Mouse (Mus musculus) embryo, embryonic 11 days (tissue): ENCODE measurements around the gene Anapc15.

Experiments
- DNase-seq: peaks from one replicate; pipeline ENCODE4 v3.0.0-alpha.2; 2015

Gene Anapc15

DNA sequence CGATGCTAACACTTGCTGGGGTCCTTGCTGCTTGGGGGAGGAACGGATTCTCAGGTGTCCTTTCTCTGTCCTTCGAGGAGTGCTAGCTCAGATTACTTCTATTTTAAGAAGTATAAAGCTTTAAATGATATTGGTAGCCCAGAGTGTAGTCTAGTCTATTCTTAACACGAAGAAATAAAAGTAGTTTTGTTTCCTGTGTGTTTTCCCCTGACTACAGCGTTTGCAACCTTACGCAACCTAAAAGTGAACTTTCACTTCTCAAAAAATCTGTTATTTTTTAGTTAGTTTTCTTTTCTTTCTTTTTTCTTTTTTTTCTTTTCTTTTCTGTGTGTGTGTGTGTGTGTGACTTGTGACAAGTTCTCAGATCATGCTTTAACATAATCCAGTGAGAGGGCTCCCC, 11.8 kb upstream of the Anapc15 start:
- DNase-seq = no peak

DNA sequence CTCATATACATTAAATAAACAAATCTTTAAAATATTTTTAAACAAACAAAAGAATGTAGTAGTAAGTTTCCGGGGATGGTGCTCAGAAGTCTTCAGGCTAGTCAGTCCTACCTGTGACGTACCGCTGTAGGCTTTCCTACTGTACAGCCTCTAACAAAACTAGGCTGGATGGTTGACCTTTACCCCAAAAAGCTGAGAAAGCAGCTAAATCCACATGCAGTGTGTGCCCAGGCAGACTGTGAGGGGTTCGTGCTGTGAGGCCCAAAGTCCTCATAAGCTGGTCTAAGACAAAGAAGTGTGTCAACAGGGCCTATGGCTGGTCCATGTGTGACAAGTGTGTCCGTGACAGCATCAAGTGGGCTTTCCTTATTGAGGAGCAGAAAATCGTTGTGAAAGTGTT, 10.7 kb upstream of the Anapc15 start:
- DNase-seq = no peak

DNA sequence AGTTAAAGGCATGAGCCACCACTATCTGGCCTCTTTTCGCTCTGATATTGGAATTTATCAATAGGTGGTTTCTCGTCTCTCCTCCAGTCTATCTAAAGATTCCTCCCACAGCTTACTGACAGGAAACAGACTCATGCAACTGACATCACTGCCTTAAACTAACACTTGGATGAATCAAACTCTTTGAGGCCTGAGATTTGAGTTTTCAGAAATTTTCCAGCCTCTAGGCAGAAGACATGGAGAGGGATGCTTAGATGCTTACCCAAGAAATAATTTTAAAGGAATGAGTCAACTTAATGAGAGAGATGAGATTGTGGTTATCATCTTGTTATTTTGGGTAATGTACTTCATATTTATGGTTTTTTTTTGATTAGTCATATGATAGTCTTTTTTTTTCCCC, 9.7 kb upstream of the Anapc15 start:
- DNase-seq = no peak

DNA sequence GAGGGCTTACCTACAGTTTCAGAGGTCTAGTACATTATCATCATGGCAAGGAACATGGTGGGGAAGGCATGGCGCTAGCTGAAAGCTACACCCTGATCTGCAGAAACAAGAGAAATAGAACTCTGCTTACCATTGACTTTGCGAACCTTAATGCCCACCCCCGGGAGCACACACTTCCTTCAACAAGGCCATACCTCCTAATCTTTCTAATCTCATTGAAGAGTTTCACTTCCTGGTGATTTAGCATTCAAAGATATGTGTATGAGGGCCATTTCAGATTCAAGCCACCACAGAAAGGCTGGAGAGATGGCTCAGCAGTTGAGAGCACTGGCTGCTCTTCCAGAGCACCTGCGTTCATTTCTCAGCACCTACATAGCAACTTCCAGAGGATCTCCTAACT, 6.4 kb upstream of the Anapc15 start, which contains the start of gene Folr2:
Gene Folr2, minus strand, starts transcription at position 101 of the 400 bp plus-strand sequence.
- no peak for DNase-seq

DNA sequence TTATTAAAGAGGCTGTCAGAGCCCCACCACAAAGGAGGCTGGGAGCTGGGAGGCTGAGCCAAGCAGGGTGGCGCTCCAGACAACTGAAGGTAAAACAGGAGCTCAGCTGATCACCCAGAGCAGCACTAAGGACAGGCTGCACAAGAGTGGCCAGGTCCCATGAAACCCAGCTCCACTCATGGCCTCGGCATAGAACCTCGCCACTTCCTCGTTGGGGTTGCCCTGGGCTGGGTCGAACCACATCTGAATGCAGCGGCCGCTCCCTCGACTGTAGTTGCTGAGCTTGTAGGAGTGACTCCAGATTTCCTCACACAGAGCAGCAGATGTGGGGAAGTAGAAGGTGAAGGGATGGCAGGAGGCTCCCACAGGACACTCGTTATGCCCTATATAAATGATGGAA, 5.2 kb upstream of the Anapc15 start:
- no peak for DNase-seq

DNA sequence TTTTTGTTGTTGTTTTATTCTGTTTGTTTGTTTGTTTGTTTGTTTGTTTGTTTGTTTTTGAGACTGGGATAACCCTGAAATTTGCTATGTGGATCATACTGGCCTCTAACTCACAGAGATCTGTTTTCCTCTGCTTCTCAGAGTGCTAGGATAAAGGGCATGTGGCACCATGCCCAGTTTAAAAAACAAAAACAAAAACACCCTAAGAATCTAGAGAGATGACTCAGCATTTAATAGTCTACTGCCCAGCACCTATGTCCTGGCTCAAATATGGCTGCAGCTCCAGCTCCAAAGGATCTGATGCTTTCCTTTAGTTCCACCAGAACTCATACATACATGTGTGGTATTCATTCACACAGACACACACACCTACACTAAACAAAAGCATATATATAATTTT, 2.5 kb upstream of the Anapc15 start:
- DNase-seq = no peak

DNA sequence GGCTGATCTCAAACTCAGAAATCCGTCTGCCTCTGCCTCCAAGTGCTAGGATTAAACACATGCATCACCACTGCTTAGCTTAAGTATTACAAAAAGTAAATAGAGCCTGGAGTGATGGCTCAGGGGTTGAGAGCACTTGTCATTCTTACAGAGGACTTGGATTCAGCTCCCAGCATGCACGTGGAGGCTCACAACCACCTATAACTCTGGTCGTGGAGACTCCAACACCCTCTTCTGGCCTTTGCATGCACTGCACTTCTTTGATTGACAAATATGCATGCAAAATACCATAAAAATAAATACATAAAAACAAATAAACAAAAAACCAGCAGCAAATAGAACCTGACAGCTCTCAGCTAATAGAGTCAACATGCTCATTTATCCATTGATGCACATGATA, 1.2 kb upstream of the Anapc15 start:
- DNase-seq = no peak

DNA sequence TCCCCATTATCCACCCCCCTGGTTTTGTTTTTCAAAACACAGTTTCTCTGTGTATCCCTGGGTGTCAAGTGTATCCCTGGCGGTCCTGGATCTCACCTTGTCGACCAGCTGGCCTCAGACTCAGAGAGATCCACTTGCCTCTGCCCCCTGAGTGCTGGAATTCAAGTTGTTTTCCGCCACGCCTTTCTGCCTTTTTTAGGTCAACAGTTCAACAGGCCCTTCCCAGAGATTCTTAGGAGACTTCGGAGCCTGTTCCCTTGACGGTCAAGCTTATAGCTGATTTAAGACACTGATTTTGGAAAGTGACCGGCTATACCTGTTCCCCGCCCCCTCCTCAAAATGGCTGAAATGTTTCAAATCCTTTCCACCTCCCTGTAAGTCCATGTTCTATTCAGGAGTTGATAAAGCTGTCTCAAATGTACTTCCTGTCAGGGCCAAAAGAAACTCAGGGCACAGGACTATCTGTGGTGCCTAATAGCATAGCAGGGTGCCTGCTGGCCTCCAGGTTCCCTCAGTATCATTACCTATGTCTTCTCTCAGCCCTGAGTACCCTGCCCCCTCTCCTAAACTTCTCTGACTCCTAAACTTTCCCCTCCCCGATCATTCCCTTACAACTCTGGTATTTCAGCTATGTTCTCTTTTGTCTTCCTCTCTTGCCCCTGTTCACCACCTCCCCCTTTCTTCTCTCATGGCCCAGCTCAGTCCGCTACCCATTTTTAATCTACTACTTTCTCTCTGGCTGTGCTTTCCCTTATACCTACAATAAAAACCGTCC, 3.2 kb downstream of the Anapc15 start:
- DNase-seq = no peak

DNA sequence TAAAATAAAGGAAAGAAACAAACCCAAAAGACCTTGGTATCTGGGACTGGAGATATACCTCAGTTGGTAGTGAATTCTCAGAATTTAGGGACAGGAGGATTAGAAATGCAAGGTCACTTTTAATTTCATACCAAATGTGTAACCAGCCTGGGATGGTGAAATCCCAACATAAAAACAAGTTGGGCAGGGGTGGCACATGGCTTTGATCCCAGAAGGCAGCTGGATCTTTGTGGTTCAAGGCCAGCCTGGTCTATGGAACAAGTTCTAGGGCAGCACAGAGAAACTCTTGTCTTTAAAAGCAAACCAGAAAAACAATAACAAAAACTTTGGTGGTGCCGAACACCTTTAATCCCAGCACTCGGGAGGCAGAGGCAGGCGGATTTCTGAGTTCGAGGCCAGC, 4.0 kb downstream of the Anapc15 start:
- no peak for DNase-seq

DNA sequence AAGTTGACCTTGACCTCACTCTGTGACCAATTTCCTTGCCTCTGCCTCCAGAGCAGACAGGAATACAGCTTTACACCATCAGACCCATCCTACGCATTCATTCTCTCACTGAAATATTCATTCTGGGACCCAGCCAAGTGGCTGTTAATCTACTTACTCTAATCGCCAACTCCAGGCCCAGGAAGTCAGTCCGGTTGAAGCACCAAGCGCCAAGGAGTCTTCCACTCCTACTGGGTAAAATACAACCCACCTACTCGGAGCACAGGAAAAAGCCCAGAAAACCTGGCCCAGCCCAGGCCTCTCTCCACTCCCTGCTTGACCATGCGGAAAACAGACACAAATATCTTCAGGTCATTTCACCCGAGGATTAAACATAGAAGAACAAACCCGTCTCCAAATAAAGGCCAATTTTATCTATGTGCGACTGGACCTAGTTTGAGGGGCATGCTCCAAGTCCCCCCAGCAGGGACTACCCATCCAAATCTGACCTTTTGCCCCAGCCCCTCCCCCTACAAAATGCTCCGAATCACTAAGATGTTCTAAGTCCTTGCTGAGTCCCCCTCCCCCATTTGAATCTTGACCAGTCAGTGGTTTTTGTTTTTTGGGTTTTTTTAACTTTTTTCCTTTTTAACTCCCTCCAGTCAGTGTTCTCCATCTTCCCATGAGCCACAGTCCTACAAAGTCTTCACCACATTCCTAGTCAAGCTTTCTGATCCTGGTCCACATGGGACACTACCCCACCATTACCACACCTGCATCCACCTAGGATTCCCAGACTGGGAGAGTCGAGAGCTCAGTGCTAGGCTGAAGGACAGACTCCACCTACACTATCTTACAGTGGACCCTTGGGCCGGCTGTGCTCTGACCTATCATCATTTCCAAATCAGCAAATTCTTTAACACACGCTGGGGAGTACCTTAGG, 5.0 kb downstream of the Anapc15 start:
- DNase-seq = no peak

DNA sequence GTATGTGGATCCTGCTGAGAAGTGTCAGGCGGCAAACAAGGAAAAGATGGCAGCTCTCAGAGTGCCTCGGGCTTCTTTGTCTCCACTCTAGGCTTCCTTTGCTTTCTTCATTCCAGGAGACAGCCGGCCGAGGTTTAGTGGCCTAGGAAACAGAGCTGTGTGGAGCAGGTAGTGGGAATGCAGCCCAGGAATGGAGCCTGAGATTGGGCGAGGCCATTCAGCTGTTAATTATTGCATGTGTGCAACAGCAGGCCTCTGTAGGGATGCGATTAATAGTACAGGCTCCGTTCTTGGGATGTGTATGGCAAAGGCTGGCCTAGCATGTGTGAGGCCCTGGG, 5.6 kb downstream of the Anapc15 start:
- no peak for DNase-seq

DNA sequence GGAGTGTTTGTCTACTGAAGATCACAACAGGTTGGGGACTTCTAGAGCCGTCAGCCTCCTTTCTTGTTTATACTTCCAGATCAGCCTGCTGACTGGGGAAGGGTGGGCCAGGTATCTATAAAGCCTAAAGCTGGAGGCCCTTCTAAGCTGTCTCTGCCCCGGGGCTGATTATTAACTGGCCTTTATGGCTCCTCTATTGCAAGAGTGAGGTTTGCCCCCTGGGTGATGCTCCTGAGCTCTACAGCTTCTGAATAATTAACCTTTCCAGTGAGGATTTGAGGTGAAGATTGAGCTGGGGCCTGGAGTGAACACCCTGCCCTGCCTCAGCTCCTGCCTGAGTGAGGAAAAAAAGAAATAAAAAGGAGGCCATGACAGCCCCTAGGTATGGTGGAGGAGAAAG, 7.1 kb downstream of the Anapc15 start, which contains the start of gene Folr1:
Gene Folr1, minus strand, starts transcription at position 160 of the 400 bp plus-strand sequence.
- no peak for DNase-seq

DNA sequence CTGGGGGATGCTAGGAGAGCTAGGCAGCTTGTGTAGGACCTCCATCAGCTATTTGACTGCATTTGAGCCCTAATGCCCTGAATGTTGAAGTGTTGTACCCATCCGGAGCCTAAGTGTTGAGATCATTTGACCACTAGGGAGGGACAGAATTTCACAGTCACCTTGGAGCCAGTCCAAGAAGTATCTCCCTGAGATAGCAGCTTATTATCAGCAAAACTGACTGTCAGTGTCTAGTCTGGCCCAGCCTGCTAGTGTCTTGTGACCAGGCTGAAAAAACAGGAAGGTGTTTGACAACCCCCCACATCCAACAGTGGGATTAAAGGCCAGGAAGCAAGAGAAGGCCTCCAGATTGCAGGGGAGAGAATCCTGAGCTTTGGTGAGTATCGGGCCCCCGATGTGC, 7.8 kb downstream of the Anapc15 start:
- no peak for DNase-seq

DNA sequence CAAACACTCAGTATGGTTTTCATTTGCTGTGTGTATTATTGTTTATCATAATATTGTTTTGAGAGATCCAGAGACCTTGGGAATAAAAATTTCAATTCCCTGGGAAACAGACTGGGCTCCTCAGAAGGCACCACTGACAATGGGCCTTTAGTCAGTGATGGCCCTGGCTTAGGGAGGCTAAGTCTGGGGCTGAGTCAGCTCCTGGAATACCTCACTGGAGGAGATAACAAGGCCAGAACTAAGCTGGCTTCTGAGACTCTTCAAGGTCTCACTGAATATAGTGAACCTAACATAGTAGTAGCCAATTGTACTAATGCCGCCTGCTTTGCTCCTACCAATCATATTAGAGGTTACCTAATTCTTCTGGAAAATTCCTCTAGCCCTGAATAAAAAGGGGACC, 12.5 kb downstream of the Anapc15 start:
- DNase-seq = no peak

DNA sequence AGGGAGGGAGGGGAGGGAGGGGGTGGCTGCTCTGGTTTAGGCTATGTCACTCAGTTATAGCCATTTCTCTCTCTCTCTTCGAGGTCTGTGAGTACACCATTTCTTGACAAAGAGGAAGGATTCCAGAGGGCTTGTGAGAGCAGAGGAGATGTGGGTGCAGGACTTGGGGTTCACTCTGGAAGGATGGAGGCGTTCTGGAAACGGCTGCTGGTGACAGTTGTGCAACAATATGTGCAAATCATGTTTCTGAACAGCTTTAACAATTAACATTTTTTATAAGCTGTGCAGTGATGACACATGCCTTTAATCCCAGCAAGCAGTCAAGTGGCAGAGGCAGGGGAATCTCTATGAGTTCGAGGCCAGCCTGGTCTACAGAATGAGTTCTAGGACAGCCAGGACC, 17.3 kb downstream of the Anapc15 start:
- DNase-seq = no peak

DNA sequence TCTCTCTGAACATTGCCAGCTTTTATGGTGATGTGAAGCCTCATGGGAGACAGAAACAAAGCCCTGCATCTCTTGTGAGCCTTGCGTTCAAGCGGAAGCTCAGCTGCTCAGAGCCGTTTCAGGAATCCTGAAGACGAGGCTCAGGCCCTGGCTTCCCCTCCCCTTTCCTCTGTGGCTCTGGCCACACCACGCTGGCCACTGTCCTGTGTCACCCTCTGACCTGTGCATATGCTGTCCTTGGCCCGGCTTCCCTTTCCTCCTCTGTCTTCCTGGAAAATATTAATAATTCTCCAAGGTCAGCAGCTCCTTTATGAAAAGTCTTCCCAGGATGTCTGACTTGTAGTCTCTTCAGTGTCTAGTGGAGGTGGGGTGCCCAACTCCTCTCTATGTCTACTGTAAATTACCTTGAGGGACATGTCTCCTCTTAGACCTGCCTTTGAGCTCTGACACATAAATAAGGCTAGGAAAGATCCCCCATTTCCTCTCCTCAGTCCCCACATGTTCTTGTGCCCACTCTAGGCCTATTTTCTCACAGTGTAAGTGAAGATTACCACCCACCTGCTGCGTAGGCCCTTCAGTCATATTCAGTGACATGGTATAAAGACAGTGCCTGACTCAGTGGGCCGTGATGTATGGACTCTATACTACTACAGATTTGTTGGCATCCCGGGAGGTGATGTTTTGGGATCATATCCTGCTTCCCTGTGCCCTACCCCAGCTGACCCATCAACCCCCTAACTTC, 19.1 kb downstream of the Anapc15 start:
- DNase-seq = no peak

DNA sequence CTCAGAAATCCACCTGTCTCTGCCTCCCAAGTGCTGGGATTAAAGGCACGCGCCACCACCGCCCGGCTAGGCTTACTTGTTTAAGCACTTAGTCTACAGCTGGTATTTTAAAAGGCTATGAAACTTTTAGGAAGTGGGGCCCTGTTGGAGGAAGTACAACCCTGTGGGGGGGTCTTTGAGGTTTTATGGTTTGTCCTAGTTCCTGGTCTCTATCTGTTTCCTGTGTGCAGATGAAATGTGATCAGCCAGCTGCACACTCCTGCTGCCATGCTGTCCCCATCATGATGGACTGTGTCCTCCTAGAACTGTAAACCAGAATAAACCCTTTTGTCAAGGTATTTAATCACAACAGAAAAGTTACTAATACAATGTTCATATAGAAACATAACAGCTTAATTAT, 20.6 kb downstream of the Anapc15 start:
- DNase-seq = no peak

DNA sequence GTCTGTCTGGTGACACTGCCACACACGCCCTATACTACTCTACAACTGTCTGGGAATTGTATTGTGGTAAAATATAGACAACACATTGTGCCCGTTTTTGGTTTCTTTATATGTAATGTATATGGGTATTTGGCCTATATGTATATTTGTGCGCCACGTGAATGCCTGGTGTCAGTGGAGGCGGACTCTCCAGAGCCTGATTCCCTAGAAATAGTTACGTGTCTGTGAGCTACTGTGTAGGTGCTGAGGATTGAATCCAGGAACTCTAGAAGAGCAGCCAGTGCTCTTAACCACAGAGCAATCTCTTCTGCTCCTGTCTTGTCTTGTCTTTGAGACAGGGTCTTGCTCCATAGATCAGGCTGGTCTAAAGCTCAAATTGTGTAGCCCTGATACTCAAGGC, 22.8 kb downstream of the Anapc15 start:
- DNase-seq = no peak

DNA sequence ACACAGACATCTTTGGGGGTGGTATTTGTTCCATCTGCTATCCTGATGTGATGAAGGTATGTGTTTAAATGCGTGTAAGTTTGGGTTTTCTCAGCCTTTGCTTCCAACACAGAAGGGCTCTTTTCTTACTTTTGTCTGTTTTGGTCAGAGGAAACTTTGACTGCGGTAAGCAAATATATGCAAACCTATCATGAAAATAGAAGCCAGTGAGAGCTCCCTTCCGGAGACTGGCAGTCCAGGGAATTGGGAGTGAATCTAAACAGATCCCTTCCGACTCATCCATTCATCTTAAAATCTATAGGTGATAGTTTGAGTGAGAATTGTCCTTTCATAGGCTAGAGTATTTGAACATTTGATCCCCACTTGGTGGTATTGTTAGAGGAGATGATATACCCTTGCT, 24.9 kb downstream of the Anapc15 start:
- DNase-seq = no peak

DNA sequence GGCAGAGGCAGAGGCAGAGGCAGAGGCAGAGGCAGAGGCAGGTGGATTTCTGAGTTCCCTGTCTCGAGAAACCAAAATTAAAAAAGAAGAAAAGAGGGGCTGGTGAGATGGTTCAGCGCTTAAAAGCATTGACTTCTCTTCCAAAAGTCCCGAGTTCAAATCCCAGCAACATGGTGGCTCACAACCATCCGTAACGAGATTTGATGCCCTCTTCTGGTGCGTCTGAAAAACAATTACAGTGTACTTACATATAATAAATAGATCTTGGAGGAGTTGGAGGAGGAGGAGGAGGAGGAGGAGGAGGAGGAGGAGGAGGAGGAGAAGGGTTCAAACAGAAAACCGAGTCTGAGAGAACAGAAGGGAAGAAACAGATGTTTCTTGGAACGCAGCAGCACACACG, 32.2 kb downstream of the Anapc15 start:
- peak; percentile 11 for DNase-seq

DNA sequence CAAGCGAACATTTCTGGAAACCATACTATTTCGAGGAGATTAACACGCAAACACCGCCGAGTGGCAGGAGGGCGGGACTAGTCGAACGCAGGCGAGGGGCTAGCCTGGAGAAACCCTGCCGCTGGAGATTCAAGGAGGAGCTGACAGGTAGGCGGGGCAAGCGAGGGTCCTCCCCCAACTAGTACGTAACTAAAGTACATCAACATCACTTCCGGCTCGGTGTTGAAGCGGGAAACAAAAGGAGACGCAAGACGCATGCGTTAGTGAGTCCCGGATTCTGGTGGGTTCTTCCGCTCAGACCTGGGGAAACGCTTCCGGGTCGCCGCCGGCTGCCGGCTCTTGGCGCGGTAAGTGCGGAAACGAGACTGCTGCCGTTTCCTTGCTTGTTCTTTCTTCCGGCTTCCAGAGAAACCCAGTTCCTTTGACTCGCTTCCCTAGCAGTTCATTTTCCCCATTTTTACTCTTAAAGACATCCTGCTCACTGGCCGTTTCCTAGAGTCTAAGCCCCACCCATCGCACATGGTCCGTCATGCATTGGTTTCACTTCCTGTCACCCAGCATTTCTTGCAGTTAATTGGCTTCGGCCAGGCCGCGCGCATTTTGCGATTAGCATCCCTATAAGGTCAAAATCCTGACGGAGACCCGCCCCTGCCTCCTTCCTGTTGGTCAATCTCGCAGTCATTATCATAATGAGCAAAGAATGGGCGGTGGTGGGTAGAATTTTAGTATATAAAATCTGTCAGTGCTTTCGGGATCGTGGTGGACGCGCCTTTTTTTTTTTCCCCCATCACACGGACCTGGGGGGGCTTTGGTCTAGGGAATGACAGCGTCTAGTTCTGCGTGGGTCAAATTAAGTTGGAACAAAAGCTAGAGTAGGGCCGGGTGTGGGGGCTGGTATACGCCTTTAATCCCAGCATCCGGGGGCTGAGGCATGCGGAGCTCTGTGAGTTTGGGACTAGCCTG, 32.9 kb downstream of the Anapc15 start:
- DNase-seq = peak; percentile 99
